Mouse (Mus musculus) testis, adult 2 months (tissue): ENCODE results near the gene Fkbp5. TPM values are rescaled to one million over a fixed set of nuclear protein-coding genes. Genes with fewer than 3 reads are reported as not detected.
A peak's percentile ranks its signal among the peaks of the same experiment; 100 is the strongest.

Experiments used
- H3K27ac ChIP-seq: fragments of 200-500 bp; 2 replicates; pipeline ENCODE4 v1.5.1; 2012; ENCODE audit warnings: low read depth, low read length; ENCODE audit not compliant: control insufficient read depth, insufficient read depth
- H3K27me3 ChIP-seq: fragments of 200-500 bp; 2 replicates; pipeline ENCODE4 v1.6.1; 2012; ENCODE audit warnings: mild to moderate bottlenecking, low read length, moderate library complexity; ENCODE audit not compliant: control insufficient read depth, insufficient read depth
- H3K36me3 ChIP-seq: fragments of 200-500 bp; 2 replicates; pipeline ENCODE4 v1.6.1; 2012; ENCODE audit warnings: mild to moderate bottlenecking, low read length; ENCODE audit not compliant: control insufficient read depth, insufficient read depth
- H3K4me1 ChIP-seq: fragments of 200-500 bp; 2 replicates; pipeline ENCODE4 v1.6.1; 2012; ENCODE audit warnings: low read length; ENCODE audit not compliant: control insufficient read depth, insufficient read depth
- H3K4me3 ChIP-seq: fragments of 200-500 bp; 2 replicates; pipeline ENCODE4 v1.5.1; 2012; ENCODE audit warnings: low read depth, mild to moderate bottlenecking, low read length, moderate library complexity, mixed read lengths; ENCODE audit not compliant: control insufficient read depth
- CTCF ChIP-seq: fragments of 200-500 bp; IDR thresholded peaks from 2 replicates; pipeline ENCODE4 v1.5.1; 2012; ENCODE audit warnings: low read depth, mild to moderate bottlenecking, inconsistent platforms, low read length, moderate library complexity; ENCODE audit not compliant: control insufficient read depth, insufficient read depth, insufficient replicate concordance
- POLR2A ChIP-seq: fragments of 200-500 bp; IDR thresholded peaks from 2 replicates; pipeline ENCODE4 v1.6.1; 2012; ENCODE audit warnings: low read depth, mild to moderate bottlenecking, inconsistent platforms, low read length, moderate library complexity; ENCODE audit not compliant: control insufficient read depth
- polyA plus RNA-seq: library from polyadenylated mRNA; depleted of rRNA; stranded (reverse); fragments of >200 nt; gene quantifications from 2 replicates; pipeline ENCODE4 v1.2.3, GENCODE M21; 2012

The Fkbp5 gene
- polyA plus RNA-seq, 1 experiment, result 19.8 TPM

- Histone ChIP-seq H3K27ac (no peak overlapping the region), H3K4me3 (no peak overlapping the region), H3K36me3 (no peaks in the 10 kb centered on the region), H3K27me3 (no peaks in the 10 kb centered on the region), H3K4me1 (peaks cover 6% of the 10 kb centered on the region)
- TF ChIP-seq POLR2A (no peak), CTCF (no peak)
These were observed 15.0 kb downstream of the Fkbp5 start for GRCm38 (mm10) chr17:28502196-28502821.

- Histone ChIP-seq H3K36me3 (no peaks in the 10 kb centered on the region), H3K27ac (no peak overlapping the region)
These were observed 16.9 kb downstream of the Fkbp5 start for GRCm38 (mm10) chr17:28500465-28500864.

GRCm38 (mm10) chr17:28499190-28499589 lies 18.1 kb downstream of the Fkbp5 start:
- Histone ChIP-seq H3K36me3 (no peaks in the 10 kb centered on the region), H3K27me3 (no peaks in the 10 kb centered on the region), H3K4me1 (no peaks in the 10 kb centered on the region), H3K27ac (no peak overlapping the region), H3K4me3 (no peak overlapping the region)
- TF ChIP-seq CTCF, result no peak

More at GRCm38 (mm10) chr17:28500465-28500864, 16.9 kb downstream of the Fkbp5 start:
- Histone ChIP-seq H3K4me1 (no peaks in the 10 kb centered on the region; the same call in 1 of the 2 replicates), H3K4me3 (no peak overlapping the region), H3K27me3 (no peaks in the 10 kb centered on the region)
- TF ChIP-seq POLR2A (no peak), CTCF (no peak)

GRCm38 (mm10) chr17:28495832-28496231 lies 21.5 kb downstream of the Fkbp5 start:
- H3K4me1 ChIP-seq, result no peaks in the 10 kb centered on the region
- H3K27ac ChIP-seq, result no peak overlapping the region
- no peaks in the 10 kb centered on the region for H3K27me3 ChIP-seq
- no peaks in the 10 kb centered on the region for H3K36me3 ChIP-seq
- H3K4me3 ChIP-seq, result no peak overlapping the region
- TF ChIP-seq POLR2A (no peak), CTCF (no peak)

- TF ChIP-seq POLR2A (no peak), CTCF (no peak)
- Histone ChIP-seq H3K27me3 (no peaks in the 10 kb centered on the region), H3K27ac (no peak overlapping the region), H3K4me1 (peaks cover 10% of the 10 kb centered on the region), H3K36me3 (no peaks in the 10 kb centered on the region), H3K4me3 (no peak overlapping the region)
These were observed 26.1 kb downstream of the Fkbp5 start for GRCm38 (mm10) chr17:28491035-28491770.

- H3K4me3 ChIP-seq, result no peak overlapping the region
- peaks cover 18% of the 10 kb centered on the region for H3K4me1 ChIP-seq
- peak overlapping the region; percentile 18; the same call in 1 of the 2 replicates for H3K27ac ChIP-seq
- no peaks in the 10 kb centered on the region for H3K36me3 ChIP-seq
- no peaks in the 10 kb centered on the region for H3K27me3 ChIP-seq
- TF ChIP-seq CTCF (no peak), POLR2A (no peak)
These were observed 28.9 kb downstream of the Fkbp5 start for GRCm38 (mm10) chr17:28488258-28489013.
